Mouse (Mus musculus): Measurements from ENCODE around the gene Gm5728.
"Not testable (repeated sequence)": the region's sequence is repeated elsewhere in the genome, so short reads cannot be mapped to it uniquely, and the experiment has no call there.

The Gm5728 gene

DNA sequence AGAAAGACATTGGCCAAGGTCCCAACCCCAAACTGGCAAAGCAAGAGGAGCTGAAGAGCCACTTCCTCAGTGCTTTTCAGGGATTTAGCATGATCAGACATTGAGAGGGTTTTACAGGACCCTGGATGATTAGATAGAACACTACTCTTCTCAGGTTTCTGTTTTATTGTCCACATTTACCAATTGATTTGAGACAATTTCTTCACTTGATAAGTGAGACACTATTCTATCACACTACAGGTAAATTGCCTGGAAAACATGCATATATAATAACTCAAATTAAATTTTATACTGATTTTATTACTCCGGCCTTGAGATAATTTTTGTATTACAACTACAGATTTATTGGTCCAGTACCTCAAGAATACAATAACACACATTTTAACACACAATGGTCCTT is at the start of gene Gm5728:
Gene Gm5728 (minus strand): TSS at position 101 of the 400 bp plus-strand sequence.
- DNase-seq (ENCODE audit: low spot score in 2 of 2): not testable (repeated sequence)

DNA sequence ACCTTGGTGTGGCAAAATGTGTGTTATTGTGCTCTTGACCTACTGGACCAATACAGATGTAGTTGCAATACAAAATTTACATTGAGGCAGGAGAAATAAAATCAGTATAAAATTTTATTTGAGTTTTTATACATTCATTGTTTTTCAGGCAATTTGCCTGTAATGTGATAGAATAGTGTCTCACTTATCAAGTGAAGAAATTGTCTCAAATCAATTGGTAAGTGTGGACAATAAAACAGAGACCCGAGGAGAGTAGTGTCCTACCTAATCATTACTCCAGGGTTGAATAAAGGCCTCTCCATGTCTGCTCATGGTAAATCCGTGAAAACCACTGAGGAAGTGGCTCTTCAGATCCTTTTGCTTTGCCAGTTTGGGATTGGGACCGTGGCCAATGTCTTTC is 42.4 kb upstream of the Gm5728 start, which contains the start of gene Vmn1r100:
Gene Vmn1r100 (plus strand): TSS at position 301 of the 400 bp plus-strand sequence.
- not testable (repeated sequence) for DNase-seq (ENCODE audit: low spot score in 2 of 2)

- not testable (repeated sequence) for DNase-seq (ENCODE audit: low spot score in 2 of 2)
Observed at GRCm38 (mm10) chr7:20333965-20334364, 41.2 kb downstream of the Gm5728 start, which contains the start of gene Gm4133. Gene Gm4133 (minus strand): TSS chr7:20334065.
